Mouse (Mus musculus): ENCODE data around the gene Fmo3. TPM values are rescaled to one million over a fixed set of nuclear protein-coding genes. Genes with fewer than 3 reads are reported as not detected.

Gene Fmo3
- total RNA-seq (2015; ENCODE audit: low replicate concordance), result not detected in 2 replicates
- not detected in 2 replicates for total RNA-seq (2017; ENCODE audit: low replicate concordance)

DNA sequence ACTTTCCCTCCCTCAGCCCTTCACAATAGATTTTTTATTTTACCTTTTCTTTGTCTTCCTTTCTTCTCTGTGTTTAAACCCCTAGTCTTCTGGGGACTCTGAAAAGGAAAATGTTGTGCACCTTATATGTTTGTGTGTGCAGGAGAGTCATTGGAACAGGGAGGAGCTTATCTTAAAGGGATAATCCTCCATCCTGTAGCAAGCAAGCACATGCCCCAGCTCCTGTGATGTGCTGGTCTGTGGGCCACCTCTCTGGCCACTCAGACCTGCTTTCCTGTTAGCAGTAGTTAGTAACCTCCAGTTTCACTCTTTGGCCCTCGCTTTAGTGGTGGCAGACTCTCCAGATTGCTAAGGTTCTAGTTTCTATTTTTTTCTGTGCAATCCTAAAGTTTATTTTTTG lies at the start of gene Fmo3:
Fmo3 (minus strand) TSS at position 101 of the 400 bp plus-strand sequence.
- ATAC-seq (replicated peaks; ENCODE audit: low FRiP score, poor library complexity, severe bottlenecking), result no peak

DNA sequence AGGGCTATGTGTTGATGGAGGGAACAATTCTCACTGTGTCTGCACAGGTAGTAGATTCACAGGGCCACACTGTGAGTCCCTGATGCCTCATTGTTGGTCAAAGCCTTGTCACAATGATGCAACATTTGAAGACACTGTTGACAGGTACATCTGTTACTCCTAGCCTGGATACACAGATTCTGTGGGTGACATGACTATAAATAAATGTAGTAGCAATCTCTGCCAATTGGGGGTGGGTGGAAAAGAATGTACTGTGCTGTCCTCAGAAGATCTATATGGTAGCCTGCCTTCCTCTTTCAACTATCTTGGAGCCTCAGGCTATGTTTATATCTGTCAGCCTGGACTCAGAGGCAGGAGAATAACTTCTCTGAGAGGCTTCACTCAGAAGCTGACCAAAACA lies 38.7 kb upstream of the Fmo3 start:
- ATAC-seq (replicated peaks; ENCODE audit: low FRiP score, poor library complexity, severe bottlenecking), result no peak

DNA sequence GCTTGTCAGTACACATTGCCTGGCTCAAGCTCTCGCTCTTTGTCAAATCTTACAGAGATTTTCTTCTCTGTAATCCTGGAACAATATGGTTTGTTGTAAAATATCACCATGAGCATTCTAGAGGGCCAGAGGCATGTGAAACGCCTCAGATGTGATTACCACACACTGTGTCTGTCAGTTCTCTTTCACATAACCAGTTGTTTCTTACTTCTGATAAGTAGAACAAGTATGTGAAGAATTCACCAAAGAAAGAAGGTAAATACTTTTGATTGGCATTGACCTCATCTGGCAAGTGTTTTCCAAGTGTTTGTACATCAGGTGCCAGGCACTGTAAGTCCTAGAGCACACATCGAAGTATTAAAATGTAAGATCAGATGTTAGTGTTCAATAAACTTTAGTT lies 24.9 kb upstream of the Fmo3 start:
- ATAC-seq (replicated peaks; ENCODE audit: low FRiP score, poor library complexity, severe bottlenecking), result no peak

DNA sequence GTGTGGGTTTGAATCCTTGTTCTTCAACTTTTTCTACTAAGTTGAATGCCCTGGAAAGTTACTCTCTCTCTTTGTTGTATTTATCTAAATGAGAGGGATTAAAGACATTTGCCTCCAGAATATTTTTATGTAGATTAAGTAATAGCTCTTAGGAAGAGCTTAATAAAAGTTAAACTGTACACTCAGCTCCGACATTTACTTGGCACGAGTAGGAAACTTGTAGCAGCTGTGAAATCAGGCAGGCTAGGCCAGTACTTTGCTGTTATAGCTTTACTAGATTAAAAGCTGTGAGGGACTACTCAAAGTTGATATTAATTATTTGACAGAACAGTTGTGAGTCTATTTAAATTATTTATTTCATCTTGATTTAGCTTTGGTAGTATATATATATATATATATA lies 19.2 kb upstream of the Fmo3 start:
- ATAC-seq (replicated peaks; ENCODE audit: low FRiP score, poor library complexity, severe bottlenecking), result no peak

DNA sequence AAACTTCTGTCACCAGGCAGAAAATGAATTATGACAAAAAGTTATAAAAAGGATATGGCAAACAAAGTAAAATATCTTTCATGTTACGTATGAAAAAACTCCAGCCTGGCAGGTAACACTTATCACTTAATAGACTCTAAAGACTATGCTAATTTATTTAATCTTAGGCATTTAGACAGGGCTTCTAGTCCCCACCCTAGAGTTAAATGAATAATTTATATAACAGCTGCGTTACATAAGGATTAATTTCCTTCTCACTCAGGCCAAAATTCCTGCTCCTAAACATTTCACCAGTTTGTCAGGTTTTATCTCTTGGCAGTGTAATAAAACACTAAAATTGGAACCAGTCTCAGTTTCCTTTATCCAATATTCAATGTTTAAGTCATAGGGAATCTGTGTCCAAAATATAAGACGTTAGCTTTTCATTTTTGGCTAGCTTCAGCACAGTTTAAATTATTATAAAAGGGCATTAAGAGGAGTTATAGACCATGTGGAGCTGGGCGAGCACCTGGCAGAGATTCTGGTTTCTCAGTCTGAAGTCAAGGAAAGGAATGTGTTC lies 17.0 kb upstream of the Fmo3 start:
- no peak for ATAC-seq (replicated peaks; ENCODE audit: low FRiP score, poor library complexity, severe bottlenecking)

DNA sequence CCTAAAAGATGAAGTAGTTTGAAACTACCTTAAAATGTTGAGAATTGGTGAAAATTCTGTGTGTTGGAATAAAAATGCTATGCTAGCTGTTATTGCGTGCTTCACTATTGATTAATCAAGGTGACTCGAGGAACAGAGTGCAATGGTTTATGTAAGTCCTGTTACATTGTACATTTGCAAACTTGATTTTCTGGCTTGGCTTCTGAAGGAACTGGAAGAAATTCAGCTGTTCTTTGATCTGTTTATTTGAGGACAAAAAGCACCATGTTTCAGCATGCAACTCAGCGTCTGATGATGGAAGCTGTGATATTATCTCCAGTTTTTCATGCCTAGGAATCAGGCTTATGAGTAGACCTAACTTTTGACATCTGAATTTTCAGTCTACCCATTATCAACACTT lies 3.2 kb upstream of the Fmo3 start:
- no peak for ATAC-seq (replicated peaks; ENCODE audit: low FRiP score, poor library complexity, severe bottlenecking)

DNA sequence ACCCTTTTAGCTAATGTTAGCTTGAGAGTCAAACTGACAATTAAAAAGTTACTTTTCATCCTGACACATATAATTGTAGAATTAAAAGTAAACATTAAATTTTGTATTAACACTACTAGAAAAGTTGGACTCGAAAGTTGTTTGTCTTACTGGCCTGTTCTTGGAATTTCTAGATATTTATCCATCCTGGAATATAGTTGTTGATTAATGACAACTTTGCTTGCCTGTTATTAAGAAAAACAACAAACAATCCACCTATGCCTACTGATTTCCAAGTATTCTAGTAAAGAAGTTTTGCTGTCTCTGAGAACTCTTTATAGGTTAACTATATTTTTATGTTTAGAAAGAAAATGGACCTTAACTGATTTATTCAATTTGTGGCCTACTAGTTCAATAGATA lies 2.4 kb upstream of the Fmo3 start:
- ATAC-seq (replicated peaks; ENCODE audit: low FRiP score, poor library complexity, severe bottlenecking), result no peak

DNA sequence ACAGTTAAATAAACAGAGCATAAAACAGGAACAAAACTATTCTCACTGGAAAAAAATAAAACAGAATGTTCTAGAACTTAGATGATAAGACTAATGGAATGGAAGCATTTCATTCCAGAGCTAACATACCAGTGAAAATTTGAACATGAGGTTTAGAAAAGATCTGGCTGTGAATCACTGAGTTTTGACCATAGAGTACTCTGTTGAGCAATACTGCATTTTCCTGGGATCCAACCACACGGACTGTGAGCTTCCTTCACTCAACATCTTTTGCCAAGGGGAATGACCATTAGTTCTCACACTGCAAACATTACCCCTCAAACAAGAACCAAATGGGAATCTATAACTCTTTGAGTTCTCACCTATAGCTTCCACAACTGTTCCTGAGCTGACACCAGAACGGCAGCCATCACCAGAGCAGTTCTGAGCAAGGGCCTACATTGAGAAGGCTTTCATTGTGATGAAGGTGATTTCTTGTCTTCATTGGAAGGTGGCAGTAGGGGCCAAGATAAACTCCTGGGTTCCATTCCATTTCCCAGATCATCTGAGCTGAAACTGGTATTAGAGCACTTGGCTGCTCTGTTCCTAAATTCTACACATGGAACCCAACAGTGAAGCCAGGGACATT lies 1.9 kb upstream of the Fmo3 start:
- ATAC-seq (replicated peaks; ENCODE audit: low FRiP score, poor library complexity, severe bottlenecking), result no peak

DNA sequence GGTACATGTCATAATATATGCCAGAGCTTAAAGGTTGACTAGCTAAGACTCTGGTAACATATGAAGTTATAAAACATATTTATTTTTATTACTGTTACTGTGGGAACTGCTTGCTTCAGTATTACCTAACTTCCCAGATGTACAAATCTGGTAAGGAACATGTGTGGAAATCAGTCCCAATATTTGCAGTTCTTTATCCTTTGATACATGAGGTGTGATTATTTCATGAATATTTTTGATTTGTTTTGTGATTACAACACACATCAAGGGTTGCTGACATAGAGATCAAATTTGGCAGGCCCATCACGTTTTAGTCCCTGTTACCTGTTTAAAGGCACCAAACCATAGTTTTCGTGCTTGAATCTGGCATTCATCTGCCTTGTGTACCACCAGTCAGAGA lies 20.8 kb downstream of the Fmo3 start:
- no peak for ATAC-seq (replicated peaks; ENCODE audit: low FRiP score, poor library complexity, severe bottlenecking)

DNA sequence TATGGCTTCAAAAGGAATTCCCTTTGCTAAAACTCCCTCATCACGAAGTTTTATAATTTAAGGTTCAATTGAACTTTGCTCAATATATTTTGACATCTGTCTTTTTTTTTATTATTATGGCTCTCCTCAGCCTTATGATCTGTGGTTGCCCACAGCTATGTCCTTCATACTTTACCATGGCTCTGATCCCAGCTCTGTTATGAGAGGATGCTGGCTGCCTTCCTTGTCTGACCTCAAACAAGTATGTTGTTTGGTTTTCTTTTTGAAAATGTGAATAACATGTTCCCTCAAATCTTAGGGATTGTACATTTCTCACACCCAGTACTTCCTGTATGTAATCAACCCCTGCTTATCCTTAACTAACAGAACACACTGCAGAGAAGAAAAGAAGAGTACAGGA lies 26.9 kb downstream of the Fmo3 start:
- ATAC-seq (replicated peaks; ENCODE audit: low FRiP score, poor library complexity, severe bottlenecking), result no peak

DNA sequence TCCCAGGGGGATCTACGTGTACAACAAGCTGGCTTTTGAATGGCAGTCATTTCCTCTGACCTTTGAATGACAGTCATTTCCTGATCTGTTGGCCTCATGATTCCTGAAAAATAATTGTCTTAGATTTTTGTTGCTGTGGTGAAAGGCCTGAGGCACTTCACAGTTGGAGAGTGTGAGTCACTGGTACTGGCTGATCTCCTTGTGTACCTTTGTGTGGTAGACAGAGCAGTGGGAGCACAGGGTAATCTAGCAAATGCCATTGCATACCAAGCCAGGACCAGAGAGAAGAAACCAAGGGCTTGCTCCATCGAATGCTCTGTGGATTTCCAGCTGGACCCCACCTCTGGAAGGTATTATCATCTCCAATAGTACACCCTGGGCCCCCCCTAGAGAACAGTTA lies 31.2 kb downstream of the Fmo3 start:
- no peak for ATAC-seq (replicated peaks; ENCODE audit: low FRiP score, poor library complexity, severe bottlenecking)

DNA sequence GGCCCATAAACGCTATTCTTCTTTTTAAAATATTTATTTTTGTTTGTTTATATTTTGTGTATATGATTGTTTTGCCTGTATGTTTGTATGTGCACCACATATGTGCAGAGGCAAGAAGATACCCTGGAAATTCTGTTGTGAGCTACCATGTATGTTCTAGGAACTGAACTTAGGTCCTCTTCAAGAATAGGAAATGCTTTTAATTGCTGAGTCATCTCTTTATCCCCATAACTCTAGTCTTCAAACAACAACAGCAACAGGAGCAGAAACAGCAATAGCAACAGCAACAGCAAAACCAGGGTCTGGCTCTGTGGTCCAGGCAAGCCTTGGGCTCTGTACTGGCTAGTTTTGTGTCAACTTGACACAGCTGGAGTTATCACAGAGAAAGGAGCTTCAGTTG lies 34.6 kb downstream of the Fmo3 start:
- no peak for ATAC-seq (replicated peaks; ENCODE audit: low FRiP score, poor library complexity, severe bottlenecking)

DNA sequence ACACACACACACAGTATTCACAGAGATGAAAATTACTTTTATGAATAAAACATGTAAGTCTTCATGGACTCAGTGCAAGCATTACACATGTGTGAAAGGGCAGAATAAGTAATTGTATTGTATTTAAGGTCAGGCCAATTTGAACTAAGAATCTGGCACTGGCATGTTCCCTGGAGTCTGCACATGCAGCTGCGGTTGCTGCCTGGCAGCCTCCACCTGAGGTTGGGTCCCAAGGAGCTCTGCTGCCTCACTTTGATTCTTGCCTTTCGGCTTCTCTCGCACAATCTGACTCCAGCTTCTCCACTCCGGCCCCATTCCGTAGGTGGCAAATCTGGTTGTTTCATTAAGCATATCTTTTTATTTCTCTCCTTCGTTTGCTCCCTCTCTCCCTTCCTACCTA lies 36.4 kb downstream of the Fmo3 start:
- no peak for ATAC-seq (replicated peaks; ENCODE audit: low FRiP score, poor library complexity, severe bottlenecking)

DNA sequence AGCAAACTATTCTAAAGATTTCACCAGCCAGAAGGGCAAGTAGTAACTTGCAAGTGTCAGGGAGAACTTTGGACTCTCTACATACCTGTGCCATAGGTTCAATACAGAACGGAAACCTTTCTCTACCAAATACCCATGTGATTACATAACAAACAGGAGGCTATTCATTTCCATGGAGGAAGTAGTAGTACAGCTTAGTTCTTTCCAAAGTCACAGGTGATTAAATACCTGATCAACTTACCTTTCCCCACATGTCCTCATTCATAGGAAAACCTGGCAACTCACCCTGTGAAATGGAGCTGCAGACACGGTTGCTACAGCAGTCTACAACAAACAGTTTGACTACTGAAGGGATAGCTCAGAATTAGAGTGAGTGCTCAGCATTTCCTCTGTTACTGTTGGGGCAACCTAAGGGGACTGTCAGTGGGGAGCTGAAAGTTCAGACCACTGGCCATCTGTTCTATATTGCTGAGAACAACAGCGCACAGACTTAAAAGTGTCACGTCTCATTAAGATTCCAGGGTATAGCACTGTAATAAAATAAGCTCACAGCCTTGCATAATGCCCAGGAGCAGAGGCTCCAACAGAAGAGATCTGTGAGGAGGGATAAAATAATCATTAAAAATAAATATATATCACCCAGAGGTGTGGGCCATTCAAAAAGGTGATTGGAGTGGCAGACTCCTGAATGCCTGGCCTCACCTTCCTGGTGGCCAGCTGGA lies 37.3 kb downstream of the Fmo3 start:
- ATAC-seq (replicated peaks; ENCODE audit: low FRiP score, poor library complexity, severe bottlenecking), result no peak

DNA sequence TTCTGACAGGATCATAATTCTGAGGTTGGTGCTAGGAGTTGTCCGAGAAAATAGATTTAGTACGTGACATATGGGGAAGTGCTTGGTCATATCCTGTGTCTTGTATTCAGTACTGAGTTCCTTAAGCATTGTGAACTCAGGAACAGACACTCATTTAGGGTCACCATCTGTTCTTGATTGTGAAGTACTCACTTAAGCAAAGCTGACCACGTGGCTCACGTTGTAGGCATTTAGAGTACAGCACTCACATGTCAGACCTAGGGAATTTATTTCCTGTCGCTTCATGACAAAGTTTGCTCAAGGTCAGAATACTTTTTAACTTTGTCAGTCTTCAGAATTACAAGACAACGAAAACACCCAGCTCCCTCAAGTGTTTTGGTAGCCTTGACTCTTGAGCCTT lies 40.6 kb downstream of the Fmo3 start:
- no peak for ATAC-seq (replicated peaks; ENCODE audit: low FRiP score, poor library complexity, severe bottlenecking)

DNA sequence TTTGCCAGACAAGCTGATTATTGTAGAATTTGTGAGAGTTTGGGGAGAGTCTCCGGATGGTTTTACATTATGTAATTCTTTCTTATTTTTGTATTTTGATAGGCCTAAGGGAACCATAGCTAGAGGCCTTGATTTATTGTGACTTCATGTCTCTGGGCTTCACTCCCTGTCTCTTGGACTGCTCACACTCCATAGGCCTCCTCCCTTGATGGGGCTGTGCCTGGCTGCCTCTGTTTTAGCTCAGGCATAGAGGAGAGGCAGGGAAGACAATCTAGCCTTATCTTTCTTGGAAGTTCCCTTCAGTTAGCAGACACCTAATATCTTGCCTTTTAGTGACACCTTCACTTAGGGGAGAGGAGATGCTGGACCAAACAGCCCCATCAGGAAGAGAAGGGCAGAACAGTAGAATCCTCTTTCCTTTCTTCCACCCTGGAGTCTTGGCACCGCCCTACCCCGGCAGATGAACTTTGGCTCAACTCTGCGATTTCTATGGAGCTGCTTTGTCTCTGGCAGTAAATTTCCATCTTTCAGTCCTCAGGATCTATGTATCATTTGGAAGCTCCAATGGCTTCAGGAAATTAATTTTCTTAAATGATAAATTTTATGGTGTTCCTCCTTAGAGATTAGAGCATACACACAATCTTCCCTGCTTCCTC lies 45.5 kb downstream of the Fmo3 start:
- no peak for ATAC-seq (replicated peaks; ENCODE audit: low FRiP score, poor library complexity, severe bottlenecking)

DNA sequence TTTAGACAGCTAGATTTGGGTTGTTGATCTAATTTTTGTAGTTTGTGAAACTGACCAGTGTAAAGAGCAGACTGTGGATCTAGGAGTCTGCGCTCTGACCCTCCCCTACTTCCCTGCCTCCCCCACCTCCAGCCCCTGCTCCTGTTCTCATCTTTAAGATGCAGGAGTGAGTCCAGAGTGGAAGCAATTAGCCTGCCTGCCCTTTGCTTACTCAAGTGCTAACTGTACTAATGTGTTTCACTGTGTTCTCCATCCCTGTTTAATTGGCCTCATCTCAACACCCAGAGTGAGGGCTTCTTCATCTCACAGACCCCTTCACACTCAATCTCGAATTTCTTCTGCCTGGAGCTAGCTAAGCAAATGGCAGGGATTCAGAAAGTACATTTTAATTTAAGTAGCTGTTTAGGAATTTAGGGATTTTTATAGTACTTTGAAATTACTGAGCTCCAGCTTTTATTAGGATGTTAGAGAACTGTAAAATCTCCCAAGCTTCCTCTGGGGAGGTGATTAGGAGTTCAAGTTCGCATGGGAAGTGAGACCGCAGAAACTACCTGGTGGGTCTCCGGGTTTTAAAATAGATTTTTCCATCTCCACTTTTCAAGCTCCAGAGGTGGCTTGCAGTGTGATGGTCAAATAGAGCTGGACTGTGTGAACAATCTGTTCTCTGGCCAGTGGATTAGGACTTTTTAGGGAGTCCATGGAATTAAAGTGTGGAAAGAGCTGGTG lies 46.2 kb downstream of the Fmo3 start:
- ATAC-seq (replicated peaks; ENCODE audit: low FRiP score, poor library complexity, severe bottlenecking), result no peak

DNA sequence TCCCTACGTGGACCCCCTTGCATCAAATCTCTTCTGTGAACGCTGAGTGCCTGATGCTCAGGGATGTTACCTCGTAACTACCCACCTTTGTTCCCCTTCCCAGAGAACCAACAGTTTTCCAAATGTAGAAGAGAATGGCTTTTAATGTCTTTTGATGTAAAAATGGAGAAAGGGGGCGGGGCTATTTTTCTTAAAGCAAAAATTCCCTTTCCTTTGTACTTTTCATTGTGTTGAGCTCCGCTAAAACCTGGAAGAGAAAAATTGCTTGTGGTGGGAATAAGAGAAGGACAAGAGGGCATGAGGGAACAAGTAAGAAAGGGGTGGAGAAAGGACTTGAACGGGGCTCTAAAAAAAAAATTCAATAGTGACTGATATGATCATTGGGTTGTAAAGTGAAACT lies 46.9 kb downstream of the Fmo3 start, which contains the start of gene Fmo6:
Fmo6 (minus strand) TSS at position 101 of the 400 bp plus-strand sequence.
- ATAC-seq (replicated peaks; ENCODE audit: low FRiP score, poor library complexity, severe bottlenecking), result no peak

DNA sequence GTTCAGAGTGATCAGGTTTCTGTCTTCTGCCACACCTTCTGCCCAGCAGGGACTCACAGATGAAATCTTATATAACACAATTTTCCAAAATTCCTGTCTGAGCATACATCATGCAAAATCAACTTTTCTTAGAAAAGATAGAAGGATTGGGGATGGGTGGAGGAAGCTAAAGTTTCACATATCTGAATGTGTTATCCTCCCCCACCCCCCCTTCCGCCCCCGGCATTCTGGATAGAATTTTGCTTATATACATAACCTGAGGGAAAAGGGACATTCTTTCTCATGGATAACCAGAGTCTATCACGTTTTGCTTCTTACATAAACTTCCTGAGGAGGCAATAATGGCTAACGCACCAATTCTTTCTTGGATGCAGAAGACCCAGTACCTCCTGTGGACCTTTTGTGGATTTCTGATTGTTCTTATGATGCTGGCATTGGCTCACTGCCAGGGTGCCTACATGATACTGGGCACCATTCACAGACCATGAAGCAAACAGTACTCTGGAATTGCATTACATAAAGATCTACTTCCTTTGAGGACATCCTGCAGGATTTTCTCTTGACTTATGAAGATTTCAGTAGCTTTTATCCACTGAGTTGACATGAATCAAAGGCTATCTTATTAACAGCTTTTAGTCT lies 49.8 kb downstream of the Fmo3 start:
- no peak for ATAC-seq (replicated peaks; ENCODE audit: low FRiP score, poor library complexity, severe bottlenecking)

DNA sequence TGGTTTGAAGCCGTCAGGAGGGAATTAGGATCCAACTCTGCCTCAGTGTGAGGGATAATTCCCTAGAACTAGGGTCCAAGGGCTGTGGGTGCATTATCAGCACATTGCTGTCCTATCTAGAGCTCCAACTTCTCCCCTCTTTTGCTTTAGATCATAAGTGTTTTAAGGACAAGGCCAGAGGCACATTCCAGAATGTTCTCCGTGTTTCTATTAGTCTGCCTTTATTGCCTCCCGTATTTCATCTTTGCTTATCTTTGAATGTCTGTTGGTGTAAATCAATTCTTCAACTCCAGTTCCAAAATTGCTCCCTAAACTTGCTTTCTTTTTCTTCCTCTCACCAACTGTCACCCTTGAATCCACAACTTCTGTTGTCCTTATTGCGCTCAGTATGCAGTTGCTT lies 51.9 kb downstream of the Fmo3 start:
- ATAC-seq (replicated peaks; ENCODE audit: low FRiP score, poor library complexity, severe bottlenecking), result no peak
